Mouse (Mus musculus) heart, adult 9 months (tissue): Measurements from ENCODE around the gene Gm49380.

Source experiments
- DNase-seq, 2 experiments: peaks; one replicate each; pipeline ENCODE4 v3.0.0; 2022; ENCODE audit warnings: low spot score in 2 of 2

Gm49380 gene

DNA sequence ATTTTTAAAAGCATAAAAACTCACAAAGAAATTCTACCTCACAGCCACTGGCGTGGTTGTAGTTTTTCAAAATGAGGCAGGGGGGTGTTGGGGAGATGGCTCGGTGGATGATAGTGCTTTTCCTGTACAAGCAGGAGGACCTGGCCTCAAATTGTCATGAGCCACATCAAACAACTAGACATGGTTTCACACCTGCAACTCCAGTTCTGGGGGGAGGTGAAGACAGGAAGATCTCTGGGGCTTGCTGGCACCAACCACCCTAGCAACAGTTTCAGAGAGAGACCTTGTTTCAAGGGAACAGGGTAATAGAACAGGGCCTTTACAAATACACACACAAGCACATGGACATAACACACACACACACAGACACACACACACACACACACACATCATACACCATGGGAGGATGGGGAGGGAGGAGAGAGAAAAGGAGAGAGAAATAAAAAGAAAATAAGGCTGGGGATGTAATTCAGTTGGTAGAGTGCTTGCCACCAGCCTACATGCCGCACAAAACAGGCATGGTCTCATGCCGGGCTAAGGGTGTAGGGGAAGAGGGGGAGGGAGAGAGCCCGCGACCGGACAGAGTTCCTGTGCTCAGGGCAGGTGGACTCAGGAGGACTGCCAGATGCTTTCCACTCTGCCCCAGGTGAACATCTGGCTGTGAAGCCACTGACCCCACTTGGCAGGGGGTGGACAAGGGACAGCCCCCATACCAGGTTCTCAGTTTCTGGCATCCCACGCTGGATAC, 91.0 kb downstream of the Gm49380 start:
- DNase-seq, result no peak

DNA sequence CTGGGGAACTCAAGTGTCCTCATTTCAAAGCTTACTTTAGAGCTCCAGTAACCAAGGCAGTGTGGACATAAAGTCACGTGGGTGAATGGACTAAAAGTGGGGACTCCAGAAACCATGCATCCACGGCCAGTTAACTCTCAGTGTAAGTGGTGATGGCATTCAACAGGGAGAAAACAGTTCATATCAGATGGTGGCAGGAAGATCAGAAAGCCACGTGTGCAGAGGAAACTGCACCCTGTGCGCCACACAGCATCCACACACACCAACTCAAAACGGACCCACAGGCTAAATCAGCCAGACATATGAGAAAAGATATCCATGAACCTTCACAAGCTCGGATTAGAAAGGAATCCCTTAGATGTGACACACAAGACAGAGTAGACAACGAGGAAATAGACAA, 93.3 kb downstream of the Gm49380 start:
- no peak for DNase-seq

DNA sequence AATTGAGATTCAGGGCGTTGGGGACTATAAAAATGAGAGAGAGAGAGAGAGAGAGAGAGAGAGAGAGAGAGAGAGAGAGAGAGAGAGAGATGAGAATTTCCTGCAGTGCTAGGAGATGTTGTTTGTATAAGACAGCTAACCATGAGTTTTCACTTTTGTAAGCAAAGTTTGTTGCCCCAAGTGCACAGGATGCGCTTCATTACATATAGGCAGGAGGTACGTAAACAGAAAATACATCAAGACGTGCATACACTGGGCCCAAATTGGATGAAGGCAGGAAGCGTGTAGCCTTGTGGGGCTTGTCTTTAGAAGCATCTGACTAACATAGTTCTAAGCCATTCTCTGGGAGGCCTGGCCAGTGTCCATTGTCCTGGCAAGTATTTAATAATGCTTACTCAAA, 95.5 kb downstream of the Gm49380 start:
- no peak for DNase-seq
